Mouse (Mus musculus) olfactory bulb, adult 2 months (tissue): Measurements from ENCODE around the gene Rrp7a. TPM values are rescaled to one million over a fixed set of nuclear protein-coding genes. Genes with fewer than 3 reads are reported as not detected.

Source experiments
- H3K27ac ChIP-seq: fragments of 200-500 bp; 2 replicates; pipeline ENCODE4 v1.5.1; 2012; ENCODE audit warnings: low read depth, low read length; ENCODE audit not compliant: insufficient read depth
- H3K4me1 ChIP-seq: fragments of 200-500 bp; 2 replicates; pipeline ENCODE4 v1.6.1; 2012; ENCODE audit warnings: low read length; ENCODE audit not compliant: control insufficient read depth, insufficient read depth
- H3K4me3 ChIP-seq: fragments of 200-500 bp; 2 replicates; pipeline ENCODE4 v1.5.1; 2012; ENCODE audit warnings: mild to moderate bottlenecking, low read depth, low read length, moderate library complexity; ENCODE audit not compliant: insufficient read depth
- CTCF ChIP-seq: fragments of 200-500 bp; IDR thresholded peaks from 2 replicates; pipeline ENCODE4 v1.5.1; 2012; ENCODE audit warnings: low read depth, mild to moderate bottlenecking, low read length, moderate library complexity; ENCODE audit not compliant: insufficient read depth
- POLR2A ChIP-seq: fragments of 200-500 bp; IDR thresholded peaks from 2 replicates; pipeline ENCODE4 v1.6.1; 2012; ENCODE audit warnings: mild to moderate bottlenecking, low read depth, low read length, moderate library complexity; ENCODE audit not compliant: insufficient read depth
- WGBS: fragments of 180-500 bp; shearing (Covaris S2); methylation state at CpG from one replicate; pipeline ENCODE4 v1.1.7; 2018; 5-methylcytosine and 5-hydroxymethylcytosine counted together
- polyA plus RNA-seq: library from polyadenylated mRNA; stranded (reverse); fragments of >200 nt; gene quantifications from 2 replicates; pipeline ENCODE4 v1.2.4, GENCODE M21; 2012; ENCODE audit warnings: low replicate concordance; ENCODE audit not compliant: missing spikeins, insufficient read depth, insufficient read length

Gene Rrp7a
- not detected in 2 replicates for polyA plus RNA-seq

DNA sequence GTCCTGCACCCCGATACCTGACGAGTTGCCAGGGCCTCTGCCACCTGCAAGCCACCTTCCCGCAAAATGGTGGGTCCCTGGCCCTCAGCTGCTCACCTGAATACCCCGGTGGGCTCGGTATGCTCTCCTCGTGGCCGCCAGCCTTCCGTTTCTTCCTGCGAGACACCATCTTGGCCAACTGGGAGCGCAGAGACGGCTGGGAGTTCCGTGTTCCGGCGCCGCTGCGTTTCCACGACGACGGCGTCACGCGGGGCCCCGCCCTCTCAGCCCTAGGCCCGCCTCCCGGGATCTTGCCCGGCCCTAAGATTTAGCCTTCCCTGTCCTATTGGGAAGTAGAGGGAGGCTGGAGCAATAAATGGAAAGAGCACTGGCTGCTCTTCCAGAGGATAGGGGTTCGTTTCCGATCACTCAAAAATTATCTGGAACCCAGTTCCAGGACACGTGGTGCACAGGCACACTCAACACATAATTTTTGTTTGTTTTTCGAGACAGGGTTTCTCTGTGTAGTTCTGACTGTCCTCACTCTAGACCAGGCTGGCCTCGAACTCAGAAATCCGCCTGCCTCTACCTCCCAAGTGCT is at the start of gene Rrp7a:
TSS of gene Rrp7a (minus strand) at position 236 of the 580 bp plus-strand sequence.
- Histone ChIP-seq H3K4me1 (peaks cover 14% of the 10 kb centered on the region), H3K4me3 (peak within 1 kb of the TSS; percentile 91), H3K27ac (peak within 1 kb of the TSS; percentile 57)
- TF ChIP-seq POLR2A (peak; percentile 31; the same call in 1 of the 2 replicates), CTCF (no peak)
- WGBS, result 5% methylated on average over 32 of the region's 32 CpGs

DNA sequence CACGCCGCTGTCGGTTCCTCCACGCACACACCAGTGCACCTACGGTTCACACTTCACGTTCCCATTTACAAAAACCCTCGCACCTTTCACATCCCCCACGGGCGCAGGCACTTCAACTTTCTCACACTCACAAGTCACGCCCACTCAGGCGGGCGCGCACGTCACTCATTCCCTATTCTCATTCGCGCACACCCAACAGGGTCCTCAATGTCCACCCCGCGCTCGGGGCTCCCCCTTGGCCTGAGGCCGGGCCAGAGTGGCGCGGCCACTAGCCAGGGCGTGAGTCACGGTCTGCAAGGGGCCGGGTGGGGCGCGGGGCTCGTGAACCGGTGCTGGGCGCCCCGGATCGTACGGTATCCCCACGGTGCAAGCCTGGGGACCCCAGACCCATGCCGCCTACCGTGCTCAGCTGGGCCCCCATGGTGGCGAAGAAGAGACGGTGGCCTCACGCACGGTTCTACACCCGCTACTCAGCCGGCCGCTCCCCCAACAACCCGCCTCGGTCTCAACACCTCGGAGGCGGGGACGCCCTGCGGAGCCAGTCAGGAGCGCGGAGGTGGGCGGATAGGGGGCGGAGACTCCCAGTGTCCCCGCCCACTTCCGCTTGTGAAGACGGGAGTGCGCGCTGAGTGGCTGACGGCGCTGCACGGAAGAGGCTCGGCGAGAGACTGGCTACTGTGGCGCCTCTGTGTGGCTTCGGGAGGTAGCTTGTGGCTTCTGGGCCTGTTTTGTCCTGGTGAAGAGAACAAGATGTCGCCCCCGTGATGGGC is 49.3 kb upstream of the Rrp7a start:
- Histone ChIP-seq H3K27ac (peak overlapping the region; percentile 53), H3K4me3 (peak overlapping the region; percentile 62), H3K4me1 (peaks cover 27% of the 10 kb centered on the region)
- TF ChIP-seq CTCF (no peak; the same call in 1 of the 2 replicates), POLR2A (peak; percentile 55)
- WGBS, result under 1% methylated on average over 67 of the region's 67 CpGs

DNA sequence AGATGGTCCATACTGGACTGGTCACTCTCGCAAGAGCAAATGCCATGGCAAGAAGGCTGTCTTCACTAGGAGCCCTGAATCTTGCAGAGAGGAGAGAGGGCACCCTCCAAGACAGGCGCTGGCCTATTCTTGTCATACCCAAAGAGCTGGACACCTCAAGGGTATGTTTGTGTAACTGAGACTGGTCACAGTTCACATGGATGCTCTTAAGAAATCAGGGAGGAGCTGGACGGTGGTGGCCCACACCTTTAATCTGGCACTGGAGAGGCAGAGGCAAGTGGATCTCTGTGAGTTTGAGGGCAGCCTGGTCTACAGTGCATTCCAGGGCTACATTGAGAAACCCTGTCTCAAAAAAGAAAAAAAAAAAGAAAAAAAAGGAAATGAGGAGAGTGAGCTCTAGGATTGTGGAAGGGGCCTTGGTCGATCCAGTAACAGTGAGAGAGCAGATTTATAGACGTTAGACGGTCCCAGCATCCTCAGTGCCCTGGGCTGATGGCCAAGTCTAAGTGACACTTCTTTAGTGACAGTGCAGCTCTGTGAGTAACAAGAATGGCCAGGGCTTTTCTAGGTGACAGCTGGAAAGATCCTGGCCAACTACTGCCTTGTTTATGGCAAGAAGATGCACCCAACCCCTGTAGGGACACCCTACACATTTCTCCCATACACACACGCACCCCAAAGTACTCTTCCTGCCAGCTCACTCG is 48.5 kb upstream of the Rrp7a start:
- 45% methylated on average over 8 of the region's 8 CpGs for WGBS
- no peak overlapping the region for H3K27ac ChIP-seq
- peaks cover 33% of the 10 kb centered on the region for H3K4me1 ChIP-seq
- TF ChIP-seq POLR2A (no peak), CTCF (no peak)
- peak overlapping the region; percentile 62 for H3K4me3 ChIP-seq

DNA sequence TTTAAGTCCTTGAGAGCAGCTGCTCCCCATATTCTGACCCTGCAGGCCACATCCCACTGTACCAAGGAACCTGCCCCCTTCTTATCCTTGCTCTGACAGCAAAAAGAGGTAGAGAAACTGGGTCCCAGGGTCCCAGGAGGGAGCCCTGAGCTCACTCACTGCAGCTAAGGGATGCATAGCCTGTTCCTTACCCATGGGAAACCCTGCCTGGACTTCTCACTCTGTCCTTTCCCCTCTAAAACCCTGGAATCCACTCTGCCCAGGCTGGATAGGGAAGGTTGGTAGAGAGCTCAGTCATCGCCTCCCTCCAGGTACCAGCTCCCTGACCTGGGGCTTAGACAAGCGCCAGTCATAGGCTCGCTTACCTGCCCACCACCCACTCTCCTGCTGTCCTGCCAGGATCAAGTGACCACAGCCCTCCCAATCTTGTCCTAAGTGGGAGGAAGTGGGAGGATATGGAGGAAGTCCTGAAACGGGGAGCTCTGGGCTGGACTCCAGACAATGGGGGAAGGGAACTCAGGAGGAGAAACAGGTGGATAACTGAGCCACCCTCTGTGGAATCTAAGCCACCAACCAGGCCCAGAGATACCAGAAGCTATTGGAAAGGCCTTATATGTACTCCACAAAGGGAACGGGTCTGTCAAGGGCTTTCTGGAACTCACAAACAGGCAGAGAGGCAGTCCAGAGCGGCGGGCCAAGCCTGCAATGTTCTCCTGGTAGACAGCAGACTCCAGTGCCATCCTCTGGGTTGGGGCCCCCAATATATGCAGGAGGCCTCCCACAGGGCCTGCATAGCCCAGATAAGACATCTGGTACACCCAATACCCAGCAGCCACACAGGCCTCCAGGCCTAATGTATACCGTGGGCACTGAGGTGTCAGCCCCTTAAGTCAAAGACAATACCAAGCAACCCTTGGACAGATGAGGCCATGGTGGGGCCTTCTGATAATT is 47.4 kb upstream of the Rrp7a start:
- no peak overlapping the region for H3K27ac ChIP-seq
- TF ChIP-seq POLR2A (no peak), CTCF (no peak)
- H3K4me3 ChIP-seq, result no peak overlapping the region
- 85% methylated on average over 8 of the region's 8 CpGs for WGBS
- H3K4me1 ChIP-seq, result peaks cover 38% of the 10 kb centered on the region

DNA sequence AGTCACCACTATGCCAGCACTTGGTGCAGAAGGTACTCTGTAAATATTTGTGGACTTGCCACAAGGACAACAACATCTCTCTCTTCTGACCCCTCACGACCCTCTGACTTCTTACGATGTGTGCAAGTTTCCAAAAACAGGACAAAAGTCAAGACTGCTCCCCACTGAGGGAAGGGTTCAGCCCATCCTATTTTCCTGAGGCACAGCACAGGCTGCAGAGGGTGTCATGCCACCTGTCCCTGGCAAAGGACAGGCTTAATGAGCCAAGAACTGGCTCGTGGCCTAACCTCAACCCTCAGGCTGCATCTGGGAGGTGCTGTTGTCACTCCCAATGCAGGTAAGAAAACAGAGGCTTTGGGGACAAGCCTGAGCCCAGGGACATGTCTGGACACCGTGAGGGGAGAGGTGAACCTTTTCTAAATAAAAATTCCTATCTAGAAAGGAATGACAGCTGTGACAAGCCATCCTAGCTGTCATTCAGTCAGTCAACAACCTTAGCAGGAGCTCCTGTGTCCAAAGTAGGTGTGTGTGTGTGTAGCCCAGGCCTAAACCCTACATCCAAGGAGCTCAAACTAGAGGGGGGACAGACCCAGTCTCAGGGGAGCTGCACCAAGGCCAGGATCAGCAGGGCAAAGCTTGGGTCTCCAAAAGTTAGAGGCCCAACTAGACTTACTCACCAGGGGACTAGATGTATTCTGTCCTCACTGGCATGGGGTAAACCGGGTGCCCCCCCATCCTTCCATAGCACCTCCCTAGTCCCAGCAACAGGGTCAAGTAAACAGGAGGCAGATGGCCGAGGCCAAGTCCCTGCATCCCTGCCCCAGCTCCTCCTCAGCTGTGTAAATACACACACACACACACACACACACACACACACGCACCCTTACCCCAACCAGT is 46.5 kb upstream of the Rrp7a start:
- TF ChIP-seq CTCF (no peak), POLR2A (no peak)
- no peak overlapping the region for H3K27ac ChIP-seq

DNA sequence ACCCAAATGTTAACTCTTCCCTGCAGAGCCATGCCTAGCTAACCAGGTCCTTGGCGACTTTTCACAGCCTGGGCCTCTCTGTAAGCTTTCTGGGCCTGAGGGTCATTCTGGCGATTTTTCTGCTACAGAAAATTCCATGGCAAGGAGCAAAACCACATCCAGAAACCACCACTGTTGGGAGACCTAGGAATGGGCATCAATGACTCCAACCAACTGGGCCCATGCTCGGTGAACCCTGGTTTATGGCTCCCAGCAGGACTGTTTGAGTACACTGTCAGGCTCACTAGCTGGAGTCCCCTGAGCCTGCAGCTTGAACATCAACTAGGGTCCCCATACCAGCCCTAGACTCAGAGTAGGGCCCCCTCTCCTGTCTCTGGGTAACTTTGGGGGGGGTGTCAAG is 45.7 kb upstream of the Rrp7a start:
- Histone ChIP-seq H3K4me3 (no peak overlapping the region), H3K4me1 (peaks cover 41% of the 10 kb centered on the region), H3K27ac (no peak overlapping the region)
- TF ChIP-seq CTCF (no peak), POLR2A (no peak)
- WGBS, result 91% methylated on average over 3 of the region's 3 CpGs

More for the DNA sequence above, 46.5 kb upstream of the Rrp7a start:
- Histone ChIP-seq H3K4me3 (no peak overlapping the region), H3K4me1 (peaks cover 41% of the 10 kb centered on the region)
- WGBS, result 85% methylated on average over 7 of the region's 7 CpGs

DNA sequence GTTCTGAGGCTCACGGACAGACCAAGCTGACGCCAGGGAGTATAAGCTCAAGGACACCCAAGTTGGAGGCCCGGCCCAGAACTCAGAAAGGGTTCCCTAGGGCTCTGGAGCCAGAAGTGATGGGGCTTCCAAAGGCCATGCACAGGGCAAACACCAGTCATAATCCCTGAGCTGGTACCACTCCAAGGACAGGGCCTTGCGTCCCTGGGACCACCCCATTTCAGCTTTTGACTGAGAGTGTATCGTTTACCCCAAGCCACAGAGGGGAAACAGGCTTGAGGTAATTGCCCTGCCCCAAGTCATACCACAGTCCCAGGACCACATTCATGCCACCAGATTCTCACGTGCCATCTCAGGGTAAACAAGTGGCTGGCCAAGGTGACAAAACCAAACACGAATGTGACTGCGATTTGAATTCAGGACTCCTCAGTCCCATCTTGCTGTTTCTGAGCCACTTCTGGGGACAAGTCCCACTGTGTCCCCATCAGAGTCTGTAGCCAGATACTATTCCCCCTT is 45.0 kb upstream of the Rrp7a start:
- TF ChIP-seq POLR2A, result no peak
- TF ChIP-seq CTCF, result no peak
- H3K27ac ChIP-seq, result no peak overlapping the region
- H3K4me3 ChIP-seq, result no peak overlapping the region
- peaks cover 40% of the 10 kb centered on the region for H3K4me1 ChIP-seq
- 95% methylated on average over 8 of the region's 8 CpGs for WGBS

DNA sequence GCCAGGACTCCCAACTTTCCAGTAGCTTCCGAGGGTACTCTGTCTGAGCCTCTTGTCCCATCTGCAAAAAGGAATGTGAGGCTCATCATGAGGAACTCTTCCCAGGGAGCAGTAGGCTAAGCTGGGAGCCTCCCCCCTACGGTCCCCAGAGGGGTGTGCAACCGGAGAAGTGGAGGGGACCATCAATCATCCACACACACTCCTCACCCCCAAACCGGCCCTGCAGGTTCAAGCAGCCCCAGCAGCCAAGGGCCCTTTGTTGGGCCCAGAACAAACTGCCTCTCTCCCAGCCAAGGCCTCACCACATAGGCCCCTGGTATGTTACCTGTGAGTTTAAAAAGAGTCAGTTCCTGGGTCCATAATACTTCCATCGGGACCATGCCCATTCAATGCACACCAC is 44.5 kb upstream of the Rrp7a start:
- WGBS, result 75% methylated on average over 5 of the region's 5 CpGs
- Histone ChIP-seq H3K4me1 (peaks cover 38% of the 10 kb centered on the region), H3K4me3 (no peak overlapping the region), H3K27ac (no peak overlapping the region)
- TF ChIP-seq POLR2A (no peak), CTCF (no peak)
